Mouse (Mus musculus): ENCODE data around the gene C1ql2. TPM values are rescaled to one million over a fixed set of nuclear protein-coding genes. Genes with fewer than 3 reads are reported as not detected.

The C1ql2 gene
- polyA plus RNA-seq, 1 experiment: not detected

GRCm38 (mm10) chr1:120374131-120374530 is 33.7 kb downstream of the C1ql2 start:
- 56% methylated on average over 7 of the region's 7 CpGs for WGBS
- DNase-seq (ENCODE audit: low read depth, low spot score): no peak

- 70% methylated on average over 2 of the region's 2 CpGs for WGBS
Observed at GRCm38 (mm10) chr1:120374832-120375231, 34.5 kb downstream of the C1ql2 start.

GRCm38 (mm10) chr1:120385029-120385571 is 44.7 kb downstream of the C1ql2 start:
- DNase-seq (ENCODE audit: low read depth, low spot score): no peak
- 87% methylated on average over 18 of the region's 18 CpGs for WGBS

More at GRCm38 (mm10) chr1:120374832-120375231, 34.5 kb downstream of the C1ql2 start:
- no peak for DNase-seq (ENCODE audit: low read depth, low spot score)

GRCm38 (mm10) chr1:120389734-120390133 is 49.4 kb downstream of the C1ql2 start:
- WGBS: 56% methylated on average over 6 of the region's 6 CpGs
- no peak for DNase-seq (ENCODE audit: low read depth, low spot score)

- no peak for DNase-seq (ENCODE audit: low read depth, low spot score)
- WGBS: 5% methylated on average over 11 of the region's 11 CpGs
Observed at GRCm38 (mm10) chr1:120390336-120390735, 50.0 kb downstream of the C1ql2 start.

Other genes with a start within 250 kb of the C1ql2 start
- 679 and 842 TPM in 2 replicates for gene Dbi, start 219.5 kb upstream of the C1ql2 start, polyA plus RNA-seq (2012; rRNA removed)
- gene 3110009E18Rik, start 219.4 kb upstream of the C1ql2 start, polyA plus RNA-seq (2012; rRNA removed): 2.9 and 3.6 TPM in 2 replicates
- 16.2 and 21.0 TPM in 2 replicates for gene Steap3, start 67.9 kb upstream of the C1ql2 start, polyA plus RNA-seq (2012; rRNA removed)
- gene Marco, start 164.4 kb downstream of the C1ql2 start, polyA plus RNA-seq (2012; rRNA removed): 0.07 and 0.21 TPM in 2 replicates